Mouse (Mus musculus) olfactory bulb, adult 2 months (tissue): ENCODE data around the gene Nppc.

Source experiments
- CTCF ChIP-seq: fragments of 200-500 bp; IDR thresholded peaks from 2 replicates; pipeline ENCODE4 v1.5.1; 2012; ENCODE audit warnings: low read depth, mild to moderate bottlenecking, low read length, moderate library complexity; ENCODE audit not compliant: insufficient read depth
- POLR2A ChIP-seq: fragments of 200-500 bp; IDR thresholded peaks from 2 replicates; pipeline ENCODE4 v1.6.1; 2012; ENCODE audit warnings: mild to moderate bottlenecking, low read depth, low read length, moderate library complexity; ENCODE audit not compliant: insufficient read depth

GRCm38 (mm10) chr1:86698721-86699120 lies 28.4 kb upstream of the Nppc start:
- TF ChIP-seq POLR2A (no peak), CTCF (no peak)
